Mouse (Mus musculus): ENCODE data around the gene Oas2.

DNA sequence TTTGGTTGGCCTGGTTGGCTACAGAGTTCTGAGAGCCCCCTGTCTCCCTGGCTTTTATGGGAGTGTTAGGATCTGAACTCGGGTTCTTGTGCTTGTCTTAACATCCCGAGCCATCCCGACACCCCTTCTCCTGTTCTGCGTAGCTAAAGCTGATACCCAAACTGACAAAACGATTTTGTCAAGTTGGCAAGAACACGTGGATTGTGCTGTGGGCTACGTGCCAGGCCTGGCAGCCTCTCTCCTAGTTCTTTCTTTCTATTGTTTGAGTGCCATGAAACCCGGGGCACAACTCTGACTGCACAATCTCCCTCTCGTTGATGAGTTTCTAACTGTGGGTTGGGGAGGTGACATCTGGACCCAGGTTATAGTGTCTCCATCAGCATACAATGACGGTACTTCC is 20.3 kb downstream of the Oas2 start:
- TF ChIP-seq POLR2A (IDR thresholded peaks at IDR 0.05; ENCODE audit: control insufficient read depth, extremely low read depth, insufficient read depth, low read length, poor library complexity) (no peak), CTCF (IDR thresholded peaks at IDR 0.05; ENCODE audit: borderline replicate concordance, control insufficient read depth, extremely low read depth, insufficient read depth, low read length, poor library complexity) (no peak)
